Mouse (Mus musculus) forebrain, embryonic 15.5 days (tissue): ENCODE measurements at regions not wholly inside any gene's neighbourhood (a gene's known extent, or its start where the extent isn't known, plus 50 kb on each side); places are given as distances from the start of the nearest gene placed in this dataset.
"Not testable (repeated sequence)": the region's sequence is repeated elsewhere in the genome, so short reads cannot be mapped to it uniquely, and the experiment has no call there.

Experiments
- ATAC-seq: fragments of 200-750 bp; cut with Nextera tagmentation; replicated peaks from 2 replicates; pipeline ENCODE4 v1.8.0; 2017; ENCODE audit warnings: mild to moderate bottlenecking, moderate TSS enrichment, moderate library complexity
- H3K27ac ChIP-seq: fragments of 300-500 bp; sonication (generic); replicated peaks from 2 replicates; pipeline ENCODE4 v1.5.1; 2015; ENCODE audit warnings: mild to moderate bottlenecking, inconsistent platforms
- H3K27me3 ChIP-seq: fragments of 300-500 bp; sonication (generic); 2 replicates; pipeline ENCODE4 v1.6.1; 2015; ENCODE audit warnings: inconsistent platforms
- H3K36me3 ChIP-seq: fragments of 300-500 bp; sonication (generic); 2 replicates; pipeline ENCODE4 v1.6.1; 2015; ENCODE audit warnings: mild to moderate bottlenecking, inconsistent platforms
- H3K4me1 ChIP-seq: fragments of 300-500 bp; sonication (generic); 2 replicates; pipeline ENCODE4 v1.6.1; 2015; ENCODE audit warnings: inconsistent platforms
- H3K4me2 ChIP-seq: fragments of 300-500 bp; sonication (generic); replicated peaks from 2 replicates; pipeline ENCODE4 v1.6.1; 2015; ENCODE audit warnings: mild to moderate bottlenecking, inconsistent platforms
- H3K4me3 ChIP-seq: fragments of 300-500 bp; sonication (generic); 2 replicates; pipeline ENCODE4 v1.5.1; 2015; ENCODE audit warnings: mild to moderate bottlenecking, inconsistent platforms
- H3K9ac ChIP-seq: fragments of 300-500 bp; sonication (generic); replicated peaks from 2 replicates; pipeline ENCODE4 v1.6.1; 2015; ENCODE audit warnings: mild to moderate bottlenecking, inconsistent platforms
- H3K9me3 ChIP-seq: fragments of 300-500 bp; sonication (generic); 2 replicates; pipeline ENCODE4 v1.6.1; 2016; ENCODE audit warnings: inconsistent platforms
- WGBS: fragments of 180-500 bp; shearing (Covaris S2); methylation state at CpG from one replicate; pipeline ENCODE4 v1.1.7; 2015; ENCODE audit warnings: mixed read lengths; 5-methylcytosine and 5-hydroxymethylcytosine counted together

GRCm38 (mm10) chr3:151912292-151912691 lies 74.9 kb upstream of the Ptgfr start:
- H3K27me3 ChIP-seq, H3K27ac ChIP-seq, H3K4me1 ChIP-seq, ATAC-seq, H3K36me3 ChIP-seq, H3K9me3 ChIP-seq, H3K9ac ChIP-seq, H3K4me2 ChIP-seq, H3K4me3 ChIP-seq: not testable (repeated sequence)
- 85% methylated on average over 11 of the region's 11 CpGs for WGBS

- H3K4me3 ChIP-seq = no peak overlapping the region
- H3K4me1 ChIP-seq = no peaks in the 10 kb centered on the region
- 92% methylated on average over 2 of the region's 2 CpGs for WGBS
- no peaks in the 10 kb centered on the region for H3K27me3 ChIP-seq
- ATAC-seq = no peak
- no peak overlapping the region for H3K9ac ChIP-seq
- no peak overlapping the region for H3K27ac ChIP-seq
- no peak overlapping the region for H3K4me2 ChIP-seq
- H3K36me3 ChIP-seq = no peaks in the 10 kb centered on the region
- no peaks in the 10 kb centered on the region for H3K9me3 ChIP-seq
These were observed 73.4 kb upstream of the Ptgfr start for GRCm38 (mm10) chr3:151910851-151911250.

- Histone ChIP-seq H3K4me3 (no peak overlapping the region), H3K36me3 (no peaks in the 10 kb centered on the region), H3K27me3 (no peaks in the 10 kb centered on the region), H3K9me3 (no peaks in the 10 kb centered on the region), H3K9ac (no peak overlapping the region), H3K27ac (no peak overlapping the region), H3K4me2 (no peak overlapping the region), H3K4me1 (no peaks in the 10 kb centered on the region)
- WGBS = 89% methylated on average over 3 of the region's 3 CpGs
- no peak for ATAC-seq
These were observed 71.9 kb upstream of the Ptgfr start for GRCm38 (mm10) chr3:151909344-151909743.

- no peak overlapping the region for H3K4me2 ChIP-seq
- H3K36me3 ChIP-seq = no peaks in the 10 kb centered on the region
- no peak overlapping the region for H3K9ac ChIP-seq
- no peaks in the 10 kb centered on the region for H3K4me1 ChIP-seq
- H3K27ac ChIP-seq = no peak overlapping the region
- no peak for ATAC-seq
- H3K9me3 ChIP-seq = no peaks in the 10 kb centered on the region
- no peaks in the 10 kb centered on the region for H3K27me3 ChIP-seq
- no peak overlapping the region for H3K4me3 ChIP-seq
These were observed 71.5 kb upstream of the Ptgfr start for GRCm38 (mm10) chr3:151908886-151909285.

- no peaks in the 10 kb centered on the region for H3K36me3 ChIP-seq
- no peak overlapping the region for H3K4me3 ChIP-seq
- no peaks in the 10 kb centered on the region for H3K9me3 ChIP-seq
- no peak overlapping the region for H3K9ac ChIP-seq
- WGBS = 91% methylated on average over 4 of the region's 4 CpGs
- no peak for ATAC-seq
- no peaks in the 10 kb centered on the region for H3K27me3 ChIP-seq
- no peak overlapping the region for H3K27ac ChIP-seq
- H3K4me1 ChIP-seq = no peaks in the 10 kb centered on the region
- H3K4me2 ChIP-seq = no peak overlapping the region
These were observed 68.3 kb upstream of the Ptgfr start for GRCm38 (mm10) chr3:151905775-151906174.

GRCm38 (mm10) chr3:151903169-151903568 lies 65.7 kb upstream of the Ptgfr start:
- H3K9me3 ChIP-seq = no peaks in the 10 kb centered on the region
- no peak overlapping the region for H3K9ac ChIP-seq
- H3K36me3 ChIP-seq = no peaks in the 10 kb centered on the region
- no peaks in the 10 kb centered on the region for H3K4me1 ChIP-seq
- H3K4me2 ChIP-seq = no peak overlapping the region
- peak; percentile 38; the same call in 1 of the 2 replicates for ATAC-seq
- 68% methylated on average over 2 of the region's 2 CpGs for WGBS
- no peak overlapping the region for H3K4me3 ChIP-seq
- no peaks in the 10 kb centered on the region for H3K27me3 ChIP-seq
- H3K27ac ChIP-seq = no peak overlapping the region

GRCm38 (mm10) chr3:151902216-151902827 lies 64.9 kb upstream of the Ptgfr start:
- no peaks in the 10 kb centered on the region for H3K9me3 ChIP-seq
- H3K4me3 ChIP-seq = no peak overlapping the region
- no peak overlapping the region for H3K4me2 ChIP-seq
- no peak for ATAC-seq
- 87% methylated on average over 13 of the region's 13 CpGs for WGBS
- H3K4me1 ChIP-seq = no peaks in the 10 kb centered on the region
- H3K9ac ChIP-seq = no peak overlapping the region
- no peaks in the 10 kb centered on the region for H3K27me3 ChIP-seq
- H3K36me3 ChIP-seq = no peaks in the 10 kb centered on the region
- no peak overlapping the region for H3K27ac ChIP-seq

GRCm38 (mm10) chr3:151899676-151900075 lies 62.2 kb upstream of the Ptgfr start:
- Histone ChIP-seq H3K4me2 (no peak overlapping the region), H3K4me1 (no peaks in the 10 kb centered on the region), H3K27ac (no peak overlapping the region), H3K9ac (no peak overlapping the region), H3K9me3 (no peaks in the 10 kb centered on the region), H3K4me3 (no peak overlapping the region), H3K36me3 (no peaks in the 10 kb centered on the region), H3K27me3 (no peaks in the 10 kb centered on the region)
- 91% methylated on average over 6 of the region's 6 CpGs for WGBS
- ATAC-seq = no peak

GRCm38 (mm10) chr3:151899094-151899493 lies 61.7 kb upstream of the Ptgfr start:
- Histone ChIP-seq H3K4me3 (no peak overlapping the region), H3K27ac (no peak overlapping the region), H3K9ac (no peak overlapping the region), H3K27me3 (no peaks in the 10 kb centered on the region), H3K36me3 (no peaks in the 10 kb centered on the region), H3K4me1 (0 out of 2 replicates have a peak, but pooled peaks cover 2% of the 10 kb centered on the region), H3K4me2 (no peak overlapping the region), H3K9me3 (no peaks in the 10 kb centered on the region)
- ATAC-seq = no peak
- 88% methylated on average over 4 of the region's 4 CpGs for WGBS

- no peaks in the 10 kb centered on the region for H3K27me3 ChIP-seq
- peaks cover 10% of the 10 kb centered on the region for H3K4me1 ChIP-seq
- no peak for ATAC-seq
- no peaks in the 10 kb centered on the region for H3K9me3 ChIP-seq
- WGBS = 96% methylated on average over 6 of the region's 6 CpGs
- H3K4me3 ChIP-seq = no peak overlapping the region
- H3K9ac ChIP-seq = no peak overlapping the region
- no peak overlapping the region for H3K27ac ChIP-seq
- H3K4me2 ChIP-seq = no peak overlapping the region
- no peaks in the 10 kb centered on the region for H3K36me3 ChIP-seq
These were observed 58.9 kb upstream of the Ptgfr start for GRCm38 (mm10) chr3:151896320-151896719.

- H3K4me2 ChIP-seq = no peak overlapping the region
- no peaks in the 10 kb centered on the region for H3K27me3 ChIP-seq
- no peaks in the 10 kb centered on the region for H3K36me3 ChIP-seq
- H3K9ac ChIP-seq = no peak overlapping the region
- 68% methylated on average over 3 of the region's 3 CpGs for WGBS
- H3K4me3 ChIP-seq = no peak overlapping the region
- peaks cover 13% of the 10 kb centered on the region for H3K4me1 ChIP-seq
- ATAC-seq = no peak
- no peak overlapping the region for H3K27ac ChIP-seq
- no peaks in the 10 kb centered on the region for H3K9me3 ChIP-seq
These were observed 57.3 kb upstream of the Ptgfr start for GRCm38 (mm10) chr3:151894712-151895111.

- Histone ChIP-seq H3K9me3 (no peaks in the 10 kb centered on the region), H3K27me3 (no peaks in the 10 kb centered on the region), H3K27ac (no peak overlapping the region), H3K4me1 (peaks cover 13% of the 10 kb centered on the region), H3K9ac (no peak overlapping the region), H3K36me3 (no peaks in the 10 kb centered on the region), H3K4me2 (no peak overlapping the region), H3K4me3 (no peak overlapping the region)
- 59% methylated on average over 11 of the region's 11 CpGs for WGBS
- ATAC-seq = peak; percentile 72
These were observed 56.2 kb upstream of the Ptgfr start for GRCm38 (mm10) chr3:151893421-151894235.
